In genomic region chr11:29579610-29580009, GRCm38 (mm10) we compare ENCODE assay signal across 13 mouse cellular contexts. TPM values are rescaled to one million over a fixed set of nuclear protein-coding genes. Genes with fewer than 3 reads are reported as not detected.
DNase-seq lines count a peak whose midpoint lies in the region; ATAC-seq and TF ChIP-seq lines count a peak whose summit lies in the region.
"Had no signal": no experiment of that assay in that cellular context is flagged by ENCODE, and none has a peak within 500 bp of the region (broad histone marks: within the 10 kb centered on the region; RNA-seq: fewer than 3 reads in every experiment).

No protein-coding gene starts in this region.

- DNase-seq in heart, adult 2 months = no peak
- DNase-seq in thymus, adult 2 months = peak; percentile 5
- no peak for DNase-seq in thymus, postnatal 10 days (ENCODE audit: low spot score in 2 of 2)
- DNase-seq in induced T-regulatory cell, adult 2 months (ENCODE audit: low read depth) = peak; percentile 48
- DNase-seq in thymus, postnatal 4 days = peak; percentile 25
- DNase-seq in cerebellum, adult 11 months = no peak
- DNase-seq: cerebellum, adult 9-11 months had no signal

- no peak overlapping the region for H3K27ac ChIP-seq in heart, adult 2 months
- no peak overlapping the region for H3K27ac ChIP-seq in heart, embryonic 11.5 days (ENCODE audit: low read depth, low read length)
- no peak overlapping the region for H3K27ac ChIP-seq in thymus, adult 2 months (ENCODE audit: control insufficient read depth, insufficient read depth, low read length)
- H3K27ac ChIP-seq: forebrain, embryonic 13.5 days; neural tube, embryonic 12.5 days had no signal

- H3K79me2 ChIP-seq in heart, adult 2 months (replicated peaks; ENCODE audit: control insufficient read depth, insufficient read depth, low read length) = no peaks in the 10 kb centered on the region

- no peak overlapping the region for H3K9ac ChIP-seq in heart, adult 2 months (ENCODE audit: low read depth, low read length)
- no peak overlapping the region for H3K9ac ChIP-seq in heart, embryonic 11.5 days (ENCODE audit: low read depth, low read length)
- H3K9ac ChIP-seq: forebrain, embryonic 13.5 days; neural tube, embryonic 12.5 days had no signal

- no peak for TF ChIP-seq EP300 in heart, adult 2 months (IDR thresholded peaks at IDR 0.05; ENCODE audit: insufficient read depth, low read depth, low read length)

- H3K27me3 ChIP-seq in heart, adult 2 months (ENCODE audit: control insufficient read depth, insufficient read depth, low read length) = no peaks in the 10 kb centered on the region
- H3K27me3 ChIP-seq in heart, embryonic 11.5 days (ENCODE audit: control insufficient read depth, insufficient read depth, low read length) = no peaks in the 10 kb centered on the region
- H3K27me3 ChIP-seq in thymus, adult 2 months (ENCODE audit: control insufficient read depth, insufficient read depth, low read length) = no peaks in the 10 kb centered on the region
- H3K27me3 ChIP-seq: forebrain, embryonic 13.5 days; neural tube, embryonic 12.5 days had no signal

- TF ChIP-seq CTCF in heart, adult 2 months (IDR thresholded peaks at IDR 0.05) = peak; percentile 86
- no peak for TF ChIP-seq CTCF in thymus, adult 2 months (IDR thresholded peaks at IDR 0.05; ENCODE audit: borderline replicate concordance, control insufficient read depth, extremely low read depth, insufficient read depth, low read length, poor library complexity)

- H3K4me2 ChIP-seq in heart, embryonic 11.5 days = no peak overlapping the region
- H3K4me2 ChIP-seq: forebrain, embryonic 13.5 days; neural tube, embryonic 12.5 days had no signal

- TF ChIP-seq POLR2A in heart, adult 2 months (IDR thresholded peaks at IDR 0.05; ENCODE audit: insufficient read depth, low read depth, low read length) = no peak
- no peak for TF ChIP-seq POLR2A in thymus, adult 2 months (IDR thresholded peaks at IDR 0.05; ENCODE audit: control insufficient read depth, extremely low read depth, insufficient read depth, low read length, poor library complexity)

- no peak for ATAC-seq in heart, embryonic 11.5 days (replicated peaks; ENCODE audit: insufficient number of reproducible peaks, low FRiP score, low TSS enrichment)
- no peak for ATAC-seq in activated CD4-positive, CD25-positive, alpha-beta regulatory T cell, adult 4 months
- ATAC-seq: forebrain, embryonic 13.5 days had no signal

- H3K4me1 ChIP-seq in heart, adult 2 months (ENCODE audit: control insufficient read depth, insufficient read depth, low read length) = no peaks in the 10 kb centered on the region
- H3K4me1 ChIP-seq in heart, embryonic 11.5 days (ENCODE audit: control insufficient read depth, insufficient read depth, low read length) = no peaks in the 10 kb centered on the region
- H3K4me1 ChIP-seq in thymus, adult 2 months (replicated peaks; ENCODE audit: control insufficient read depth, insufficient read depth, low read length) = no peaks in the 10 kb centered on the region
- H3K4me1 ChIP-seq: forebrain, embryonic 13.5 days; neural tube, embryonic 12.5 days had no signal

- intact Hi-C loops in heart, adult 2 months (cut with DNase I) = loop anchor here (5.0 kb wide), 3 partner anchors 113 to 308 kb away; partner anchors contain the start of gene Rtn4

- H3K9me3 ChIP-seq in heart, embryonic 11.5 days (replicated peaks; ENCODE audit: control insufficient read depth, low read length) = no peaks in the 10 kb centered on the region; the same call in 1 of the 2 replicates
- H3K9me3 ChIP-seq: forebrain, embryonic 13.5 days; neural tube, embryonic 12.5 days had no signal

- no peak overlapping the region for H3K4me3 ChIP-seq in heart, adult 2 months
- no peak overlapping the region for H3K4me3 ChIP-seq in heart, embryonic 11.5 days (ENCODE audit: low read depth, low read length)
- H3K4me3 ChIP-seq in thymus, adult 2 months (ENCODE audit: control insufficient read depth, insufficient read depth, low read length) = no peak overlapping the region
- H3K4me3 ChIP-seq: forebrain, embryonic 13.5 days; neural tube, embryonic 12.5 days had no signal

- H3K36me3 ChIP-seq in heart, adult 2 months (ENCODE audit: control insufficient read depth, insufficient read depth, low read length) = no peaks in the 10 kb centered on the region
- H3K36me3 ChIP-seq in heart, embryonic 11.5 days (ENCODE audit: control insufficient read depth, insufficient read depth, low read length) = no peaks in the 10 kb centered on the region
- no peaks in the 10 kb centered on the region for H3K36me3 ChIP-seq in thymus, adult 2 months (ENCODE audit: control insufficient read depth, insufficient read depth, low read length)
- H3K36me3 ChIP-seq: neural tube, embryonic 12.5 days had no signal

RNA-seq across cellular contexts. Expression of gene Rps27a, which starts 31.7 kb away (rescaled TPM):
- total RNA-seq in heart, adult 2 months (2021) = 100 to 1,000 TPM; 419 to 481 TPM
- 95.6 and 166 TPM in 2 replicates for polyA plus RNA-seq in heart, adult 2 months (2012; rRNA removed)
- 813 and 895 TPM in 2 replicates for polyA plus RNA-seq in heart, embryonic 11.5 days (2014; fragmentation: Nextera tagmentation; extraction: Ambion mirVana)
- polyA plus RNA-seq in thymus, adult 2 months (2012; rRNA removed) = 163 and 196 TPM in 2 replicates
- polyA plus RNA-seq in activated CD4-positive, CD25-positive, alpha-beta regulatory T cell, adult 4 months (2017; shearing (Covaris generic)) = 1,000 to 10,000 TPM; 1,318 to 1,662 TPM

RNA-seq across cellular contexts. Expression of gene Clhc1, which starts 31.9 kb away (rescaled TPM):
- total RNA-seq in heart, adult 2 months (2021) = not detected
- polyA plus RNA-seq in heart, adult 2 months (2012; rRNA removed) = 0.15 TPM in 1 of 2 replicates, not detected in the other
- polyA plus RNA-seq in heart, embryonic 11.5 days (2014; fragmentation: Nextera tagmentation; extraction: Ambion mirVana) = 0.07 and 0.17 TPM in 2 replicates
- polyA plus RNA-seq in thymus, adult 2 months (2012; rRNA removed) = not detected in 2 replicates
- 1 to 10 TPM in 1 of 2 experiments, under 1 TPM in 1; 0.78 to 1.2 TPM for polyA plus RNA-seq in activated CD4-positive, CD25-positive, alpha-beta regulatory T cell, adult 4 months (2017; shearing (Covaris generic))
- total RNA-seq: heart, postnatal 14 days had no signal
- polyA plus RNA-seq: large intestine, adult 2 months had no signal

RNA-seq across cellular contexts. Expression of gene Mtif2, which starts 53.4 kb away (rescaled TPM):
- 10 to 100 TPM; 51.2 to 53.5 TPM for total RNA-seq in heart, adult 2 months (2021)
- 19.7 and 38.6 TPM in 2 replicates for polyA plus RNA-seq in heart, adult 2 months (2012; rRNA removed)
- 32.3 and 33.5 TPM in 2 replicates for polyA plus RNA-seq in heart, embryonic 11.5 days (2014; fragmentation: Nextera tagmentation; extraction: Ambion mirVana)
- polyA plus RNA-seq in thymus, adult 2 months (2012; rRNA removed) = 9.9 and 10.2 TPM in 2 replicates
- 10 to 100 TPM; 47.4 to 52.1 TPM for polyA plus RNA-seq in activated CD4-positive, CD25-positive, alpha-beta regulatory T cell, adult 4 months (2017; shearing (Covaris generic))

Comparison
In these comparisons a context has a peak if more than half of its experiments do, and no peak if none do; other contexts are left out.
1. DNase-seq: peak in thymus, adult 2 months (single experiment), induced T-regulatory cell, adult 2 months (single experiment) and thymus, postnatal 4 days (single experiment); none in heart, adult 2 months (0 of 2), thymus, postnatal 10 days (0 of 2) and cerebellum, adult 11 months (single experiment).